Mouse (Mus musculus) retina, embryonic 14.5 days (tissue): ENCODE results near the gene Pars2.

Experiments used
- DNase-seq: peaks from one replicate; pipeline ENCODE4 v3.0.0-alpha.2; 2015; ENCODE audit warnings: low spot score

Pars2 gene

DNA sequence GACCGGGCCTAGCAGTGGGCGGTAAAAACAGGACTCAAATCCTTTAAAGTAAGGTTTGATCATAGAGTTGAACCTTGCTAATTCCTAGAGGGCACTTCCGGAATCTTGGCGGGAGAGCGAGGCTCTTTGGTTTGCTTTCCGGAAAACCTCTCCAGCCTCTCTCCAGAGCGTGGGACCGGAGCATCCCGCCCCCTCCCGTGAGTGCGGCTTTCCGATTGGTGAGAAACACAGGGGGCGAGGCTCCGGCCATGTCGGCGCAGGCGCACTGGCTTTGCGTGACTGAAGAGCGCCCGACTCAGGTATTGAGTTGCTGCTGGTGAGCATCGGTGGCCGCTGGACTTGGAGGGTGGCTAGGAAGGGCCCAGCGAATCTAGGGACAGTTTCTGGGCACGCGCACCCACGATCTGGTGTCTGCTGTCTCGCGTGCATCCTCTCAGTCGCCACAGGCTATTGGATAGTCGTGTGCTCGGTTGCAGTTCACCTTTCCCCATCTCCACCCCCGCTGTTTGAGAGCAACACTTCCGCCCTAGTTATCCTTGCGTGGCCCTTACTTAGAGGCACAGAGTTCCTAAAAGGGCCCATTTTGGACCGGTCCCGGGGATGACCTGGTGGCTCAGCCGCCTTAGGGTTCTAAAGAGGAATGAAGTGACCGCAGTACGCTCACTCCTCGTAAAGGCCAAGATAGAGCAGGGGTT is at the start of gene Pars2:
Pars2 (plus strand) TSS at position 237 of the 695 bp plus-strand sequence.
- DNase-seq, result peak; percentile 99

DNA sequence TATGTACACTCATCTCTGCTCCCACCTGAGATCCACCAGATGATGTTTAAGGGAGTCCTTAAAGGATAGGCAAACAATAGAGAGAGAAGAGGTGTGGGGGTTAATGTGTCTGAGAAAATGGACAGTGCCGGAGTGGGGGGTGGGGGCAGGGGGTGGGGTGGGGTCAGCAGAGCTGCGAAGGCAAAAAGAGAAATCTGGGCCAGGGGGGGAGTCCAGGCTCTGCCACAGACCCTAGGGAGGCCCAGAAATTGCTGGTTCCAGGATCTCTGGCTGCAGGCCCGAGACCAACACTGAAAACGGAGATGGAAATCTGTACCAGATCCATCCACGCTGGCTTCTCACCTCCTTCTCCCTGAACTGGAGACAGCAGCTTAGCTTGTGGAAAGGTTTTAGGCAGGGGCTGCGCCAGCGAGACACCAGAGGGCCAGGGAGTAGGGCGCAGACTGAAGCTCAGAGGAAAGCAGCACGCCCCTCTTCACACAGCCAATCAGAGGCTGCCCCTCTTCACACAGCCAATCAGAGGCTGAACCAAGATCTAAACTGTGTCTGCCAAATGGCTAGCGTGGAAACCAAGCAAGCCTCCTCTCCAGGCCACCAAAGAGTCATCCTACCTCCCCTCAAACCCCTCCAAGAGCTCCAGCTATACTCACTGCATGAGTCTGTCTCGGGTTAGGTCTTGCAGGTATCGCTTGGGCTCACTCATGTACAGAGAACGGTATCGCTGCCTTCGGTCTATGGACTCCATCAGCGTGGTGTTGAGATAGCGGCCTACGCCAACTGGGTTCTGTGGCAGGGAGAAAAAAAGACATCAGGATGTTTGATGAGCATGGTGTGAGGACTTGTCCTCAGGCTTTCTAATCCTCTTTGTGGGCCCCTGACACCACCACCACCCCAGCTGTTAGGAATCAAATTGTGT is 44.0 kb upstream of the Pars2 start:
- peak; percentile 56 for DNase-seq

DNA sequence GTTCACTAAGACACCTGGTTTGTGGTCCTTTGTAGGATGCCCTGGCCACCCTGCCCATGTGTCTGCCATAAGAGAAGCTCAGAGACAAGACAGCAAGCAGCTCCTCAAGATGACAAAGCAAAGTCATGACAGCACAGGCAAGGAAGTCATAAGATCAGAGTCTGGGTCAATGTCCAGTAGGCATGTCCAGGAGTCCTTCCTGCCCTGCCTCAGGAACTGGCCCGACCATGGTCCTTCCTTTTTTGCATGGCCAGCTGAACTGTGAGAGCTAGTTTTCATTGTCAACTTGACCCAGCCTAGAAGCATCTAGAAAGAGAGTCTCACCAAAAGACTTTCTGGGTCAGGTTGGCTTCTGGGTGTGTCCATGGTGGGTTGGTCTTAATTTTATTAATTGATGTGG is 43.0 kb upstream of the Pars2 start:
- DNase-seq, result no peak

DNA sequence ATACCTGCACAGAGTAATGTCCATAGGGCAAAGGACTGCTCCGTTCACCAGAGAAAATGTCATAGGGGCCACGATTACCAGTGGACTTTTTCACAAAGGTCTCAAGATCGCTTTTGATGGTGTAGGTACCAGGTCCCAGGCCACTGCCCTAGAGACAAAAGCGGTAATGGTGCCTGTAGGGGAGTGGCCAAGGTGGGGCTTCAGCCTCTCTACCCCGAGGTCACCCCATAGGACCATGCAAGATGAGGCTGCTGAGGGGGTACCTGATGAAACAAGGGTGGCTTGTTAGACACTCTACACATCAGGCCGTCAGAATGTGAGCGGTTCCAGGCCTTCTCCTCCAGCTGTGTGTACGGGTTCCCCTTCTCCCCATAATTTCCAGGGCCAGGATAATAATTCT is 37.8 kb upstream of the Pars2 start:
- no peak for DNase-seq

DNA sequence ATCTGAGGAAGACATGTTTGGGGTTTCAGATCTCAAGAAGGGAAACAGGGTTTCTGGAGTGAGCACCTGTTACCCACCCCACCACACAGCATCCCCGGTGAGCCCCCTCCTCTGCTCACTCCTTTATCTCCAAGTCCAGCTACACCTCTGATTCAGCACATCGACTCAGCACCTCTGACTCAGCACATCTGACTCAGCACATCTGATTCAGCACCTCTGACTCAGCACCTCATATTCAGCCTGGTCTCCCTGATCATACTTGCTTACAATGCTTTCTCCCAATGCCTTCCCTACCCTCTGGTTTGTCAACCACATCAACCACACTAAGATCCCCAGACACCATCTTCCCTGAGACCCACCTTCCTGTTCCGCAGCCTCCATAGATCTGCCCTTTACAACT is 37.3 kb upstream of the Pars2 start:
- DNase-seq, result no peak

DNA sequence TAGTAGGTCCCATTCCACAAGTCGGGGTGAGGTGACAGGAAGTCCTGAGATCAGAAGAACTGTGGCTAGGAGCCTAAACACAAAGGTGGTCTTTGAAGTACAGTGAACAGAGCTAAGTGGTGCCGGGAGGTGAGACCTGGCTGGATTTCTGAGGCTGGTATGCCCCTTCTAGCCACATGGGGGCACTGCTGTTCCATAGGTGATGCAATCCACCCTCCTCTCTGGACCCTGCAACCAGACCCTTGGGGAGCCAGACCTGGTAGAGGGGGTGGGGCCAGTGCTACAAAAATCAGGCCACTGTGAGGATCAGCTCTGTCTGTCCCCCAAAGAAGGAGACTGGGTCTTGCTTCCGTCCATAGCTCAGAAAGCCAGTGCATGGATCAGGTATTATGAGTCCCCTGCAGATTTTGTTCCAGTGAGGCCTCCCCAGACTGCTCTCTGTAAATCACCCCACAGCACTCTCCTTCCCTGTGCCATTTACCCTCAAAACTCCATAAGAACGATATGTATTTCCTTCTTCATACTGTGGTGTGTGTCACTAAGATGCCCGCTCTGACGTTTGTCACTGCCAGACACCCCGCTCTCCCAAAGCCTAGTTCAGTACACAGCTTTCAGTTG is 36.6 kb upstream of the Pars2 start:
- DNase-seq, result peak; percentile 94

DNA sequence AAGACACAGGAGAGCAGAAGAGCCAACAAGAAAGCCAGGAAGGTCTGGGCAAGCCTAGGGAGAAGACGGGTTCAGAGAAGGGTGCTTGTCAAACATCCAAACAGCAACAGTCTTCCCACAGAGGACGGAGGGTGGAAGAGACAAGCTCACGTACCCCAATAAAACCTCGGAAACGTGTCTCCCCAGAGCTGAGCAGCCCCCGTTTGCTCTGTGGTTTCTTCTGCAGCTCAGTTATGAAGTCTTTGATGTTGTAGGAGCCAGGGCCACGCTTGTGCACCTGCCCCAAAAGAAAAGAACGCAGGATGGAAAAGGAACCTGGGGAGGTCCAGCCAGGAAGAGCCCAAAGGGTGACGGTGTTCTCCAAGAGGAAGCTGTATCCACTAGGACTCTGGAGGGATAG is 36.0 kb upstream of the Pars2 start:
- no peak for DNase-seq

DNA sequence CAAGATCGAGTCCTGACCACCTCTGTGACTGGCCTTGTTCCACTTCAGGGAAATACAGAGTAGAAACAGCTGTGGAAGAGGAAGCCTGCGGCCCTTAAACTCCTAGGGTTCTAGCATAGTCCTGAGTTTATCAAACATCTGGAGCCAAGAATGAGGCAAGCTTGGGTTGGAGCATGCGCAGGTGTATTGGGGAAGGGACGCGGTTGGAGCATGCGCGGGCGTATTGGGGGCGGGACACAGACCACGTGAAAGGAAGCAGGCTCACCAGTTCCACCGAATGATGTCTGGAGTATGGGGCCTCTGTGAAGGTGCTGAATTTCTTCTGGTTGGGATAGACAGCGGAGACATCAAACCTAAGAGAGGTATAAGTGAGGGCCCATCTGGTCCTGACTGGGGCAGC is 35.2 kb upstream of the Pars2 start:
- DNase-seq, result no peak

DNA sequence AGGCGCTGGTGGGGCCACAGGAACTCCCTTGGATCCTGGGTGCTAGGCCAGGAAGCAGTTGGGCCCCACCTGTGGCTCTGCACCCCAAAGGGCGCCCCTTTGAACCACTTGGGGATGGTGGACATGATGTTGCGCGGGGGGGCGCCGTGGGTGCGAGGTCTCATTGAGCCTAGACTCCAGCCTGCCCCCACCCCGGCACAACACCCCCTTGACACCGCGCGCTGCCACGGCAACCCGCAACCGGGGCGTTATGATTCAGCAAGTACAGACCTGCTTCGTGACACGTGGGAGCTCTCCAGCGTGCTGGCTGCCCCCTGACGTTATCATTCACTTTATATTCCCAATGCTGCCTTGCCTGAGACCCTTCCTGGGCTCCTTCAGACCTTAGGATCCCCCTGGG is 33.8 kb upstream of the Pars2 start, which contains the start of gene Lexm:
Lexm (minus strand) TSS at position 186 of the 400 bp plus-strand sequence.
- peak; percentile 24 for DNase-seq

DNA sequence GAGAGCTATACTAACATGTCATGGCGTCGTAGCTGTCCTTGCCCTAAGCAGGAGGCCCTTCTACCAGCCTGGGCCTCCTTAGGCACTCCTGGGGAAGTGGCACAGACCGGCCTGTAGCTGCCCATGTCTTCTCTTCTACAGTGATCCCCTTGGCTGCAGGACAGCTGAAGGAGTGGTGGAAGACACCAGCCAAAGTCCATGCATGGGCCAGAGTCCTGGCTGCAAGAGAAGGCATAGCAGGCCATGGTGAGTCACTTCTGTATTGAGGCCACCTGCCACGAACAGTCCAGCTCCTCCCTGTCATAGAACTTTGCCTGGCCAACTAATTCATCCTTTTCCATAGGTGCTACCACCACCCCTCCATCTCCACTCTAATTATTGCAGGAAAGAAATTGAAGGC is 32.0 kb upstream of the Pars2 start:
- no peak for DNase-seq

DNA sequence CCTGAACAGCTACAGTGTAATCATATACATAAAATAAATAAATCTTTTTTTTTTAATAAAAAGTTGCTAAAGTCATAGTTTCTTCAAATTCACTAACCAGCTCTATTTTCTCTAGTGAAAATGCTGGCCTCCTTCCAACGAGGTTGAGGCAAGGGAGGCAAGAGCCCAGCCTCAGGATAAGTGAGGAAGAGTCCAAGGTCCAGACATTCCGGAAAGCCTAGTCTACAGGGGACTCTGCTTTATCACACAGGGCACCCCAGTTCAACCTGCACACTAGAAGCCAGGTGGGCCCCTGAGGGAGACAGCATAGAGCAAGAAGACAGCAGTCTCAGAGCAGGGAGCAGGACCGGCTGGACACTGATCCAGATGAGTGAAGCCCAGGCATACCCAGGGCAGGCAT is 29.4 kb upstream of the Pars2 start:
- no peak for DNase-seq

DNA sequence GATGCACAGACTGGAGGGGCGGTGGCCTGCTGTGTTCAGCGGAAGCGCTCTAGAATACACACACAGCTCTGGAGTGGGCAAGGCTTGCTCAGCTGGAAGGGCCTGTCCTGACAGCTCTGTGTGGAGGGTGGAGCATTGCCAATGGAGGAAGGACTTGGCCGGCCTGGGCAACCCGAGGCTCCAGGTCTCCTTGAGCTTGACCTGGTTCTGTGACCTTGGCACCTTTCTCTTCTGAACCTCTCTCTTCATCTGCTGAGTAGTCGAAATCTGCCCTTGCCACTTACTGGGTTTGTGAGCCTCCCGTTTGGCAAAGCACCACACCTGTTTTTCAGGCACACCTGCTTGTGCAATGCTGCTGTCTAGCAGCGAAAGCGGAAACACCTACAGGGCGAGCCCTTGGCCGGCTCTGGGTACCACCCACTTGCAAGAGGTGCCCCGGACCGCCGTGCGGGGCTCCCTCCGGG is 28.8 kb upstream of the Pars2 start, which contains the start of gene Ttc22:
Ttc22 (plus strand) TSS at position 403 of the 464 bp plus-strand sequence.
- no peak for DNase-seq

DNA sequence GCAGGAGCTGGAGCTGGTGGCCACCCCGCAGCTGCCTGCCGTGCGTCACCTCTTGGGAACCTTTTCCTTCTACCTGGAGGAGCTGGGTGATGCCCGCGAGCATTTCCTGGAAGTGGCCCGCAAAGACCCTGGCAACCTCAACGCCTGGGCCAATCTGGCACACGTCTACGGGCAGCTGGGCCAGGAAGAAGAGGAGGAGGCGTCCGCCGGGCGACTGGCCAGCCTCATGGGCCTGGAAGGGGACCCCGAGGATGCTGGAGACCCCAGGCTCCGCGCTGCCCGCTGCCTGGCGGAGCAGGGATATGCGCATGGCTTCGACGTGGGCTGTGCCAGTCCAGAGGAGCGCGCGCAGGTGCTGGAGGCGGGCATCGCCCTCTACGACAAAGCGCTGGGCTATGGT is 28.2 kb upstream of the Pars2 start:
- DNase-seq, result no peak

DNA sequence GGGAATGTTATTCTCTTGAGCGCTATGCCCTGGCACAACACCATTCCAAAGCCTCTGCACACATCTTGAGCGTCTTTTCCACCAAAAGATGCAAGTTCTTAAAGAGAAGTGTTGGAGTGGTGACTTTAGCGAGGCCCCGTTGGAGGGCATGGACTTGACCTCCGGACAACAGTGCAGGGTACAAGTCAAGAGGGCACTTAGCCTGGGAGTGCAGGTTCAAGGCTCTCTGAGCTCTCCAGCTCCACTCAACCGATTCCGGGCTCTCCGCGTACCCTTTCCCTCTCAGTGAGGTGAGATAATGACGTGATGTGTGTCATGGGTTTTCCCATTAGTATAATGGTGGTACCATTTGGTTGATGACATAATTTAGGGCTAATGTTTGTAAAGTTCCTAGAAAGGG is 26.6 kb upstream of the Pars2 start:
- DNase-seq, result no peak

DNA sequence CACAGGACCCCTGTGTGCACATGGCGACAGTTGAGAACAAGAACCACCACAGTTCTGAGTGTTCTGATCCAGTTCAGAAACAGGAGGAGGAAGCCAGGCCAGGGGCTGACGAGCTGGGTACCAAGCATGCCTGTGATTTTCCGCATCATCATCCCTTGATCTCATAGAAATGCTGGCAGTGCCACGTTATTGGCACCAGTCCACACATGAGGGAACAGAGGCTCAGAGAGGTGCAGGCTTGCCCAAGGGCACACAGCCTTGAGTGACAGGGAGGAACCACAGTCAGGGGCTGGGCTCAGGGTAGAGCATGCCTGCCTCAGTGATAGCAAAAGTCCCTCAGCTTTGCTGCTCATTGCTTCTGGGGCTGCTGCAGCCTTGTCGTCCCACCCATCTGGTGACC is 23.1 kb upstream of the Pars2 start:
- no peak for DNase-seq

DNA sequence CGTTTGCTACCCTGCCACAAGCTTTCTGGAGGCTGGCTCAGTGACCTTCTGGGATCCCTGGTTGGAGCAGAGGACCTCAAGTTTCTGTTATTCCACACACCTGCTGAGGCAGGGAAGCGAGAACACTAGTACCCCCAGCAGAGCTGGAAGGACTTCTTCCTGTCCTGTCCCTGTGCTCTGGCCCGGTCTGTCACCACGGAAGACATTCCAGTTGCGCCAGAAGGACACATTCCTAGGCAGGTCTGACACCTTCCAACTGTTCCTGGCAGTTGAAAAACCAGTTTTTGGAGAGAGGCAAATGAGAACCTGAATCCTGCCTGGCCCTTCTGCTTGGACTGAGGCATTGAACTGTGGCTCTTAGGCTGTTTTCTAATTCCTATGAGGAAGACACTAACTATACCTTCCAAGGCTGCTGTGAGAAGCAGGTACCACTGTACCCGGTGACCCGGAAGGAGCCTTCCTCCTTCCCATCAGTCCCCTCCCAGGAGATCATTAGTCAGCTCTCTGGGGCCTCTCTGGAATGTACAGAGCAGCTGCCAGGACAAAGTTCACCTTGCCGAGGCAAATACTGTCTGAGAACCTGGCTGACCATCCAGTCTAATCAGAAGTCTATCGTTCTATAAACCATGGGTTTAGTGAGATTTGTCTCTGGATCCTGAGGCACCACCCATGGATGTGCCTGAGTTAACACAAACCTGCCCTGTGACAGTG is 22.1 kb upstream of the Pars2 start:
- DNase-seq, result no peak

DNA sequence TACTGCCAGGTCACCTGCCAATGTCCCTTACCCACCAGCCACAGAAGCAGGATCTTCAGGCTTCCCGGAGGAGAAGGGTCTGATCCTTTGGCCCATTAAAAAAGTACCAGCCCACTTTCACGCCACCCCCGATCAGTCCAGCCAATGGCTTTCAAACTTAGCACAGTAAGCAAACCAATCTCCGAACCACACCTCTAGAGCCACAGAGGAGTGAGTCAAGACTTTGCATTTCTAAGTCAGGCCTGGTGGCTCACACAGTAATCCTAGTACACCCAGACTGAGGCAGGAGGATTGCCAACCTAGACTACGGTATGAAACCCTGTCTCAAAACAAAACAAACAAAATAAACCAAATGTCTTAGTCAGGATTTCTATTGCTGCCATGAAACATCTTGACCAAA is 21.5 kb upstream of the Pars2 start:
- DNase-seq, result no peak

DNA sequence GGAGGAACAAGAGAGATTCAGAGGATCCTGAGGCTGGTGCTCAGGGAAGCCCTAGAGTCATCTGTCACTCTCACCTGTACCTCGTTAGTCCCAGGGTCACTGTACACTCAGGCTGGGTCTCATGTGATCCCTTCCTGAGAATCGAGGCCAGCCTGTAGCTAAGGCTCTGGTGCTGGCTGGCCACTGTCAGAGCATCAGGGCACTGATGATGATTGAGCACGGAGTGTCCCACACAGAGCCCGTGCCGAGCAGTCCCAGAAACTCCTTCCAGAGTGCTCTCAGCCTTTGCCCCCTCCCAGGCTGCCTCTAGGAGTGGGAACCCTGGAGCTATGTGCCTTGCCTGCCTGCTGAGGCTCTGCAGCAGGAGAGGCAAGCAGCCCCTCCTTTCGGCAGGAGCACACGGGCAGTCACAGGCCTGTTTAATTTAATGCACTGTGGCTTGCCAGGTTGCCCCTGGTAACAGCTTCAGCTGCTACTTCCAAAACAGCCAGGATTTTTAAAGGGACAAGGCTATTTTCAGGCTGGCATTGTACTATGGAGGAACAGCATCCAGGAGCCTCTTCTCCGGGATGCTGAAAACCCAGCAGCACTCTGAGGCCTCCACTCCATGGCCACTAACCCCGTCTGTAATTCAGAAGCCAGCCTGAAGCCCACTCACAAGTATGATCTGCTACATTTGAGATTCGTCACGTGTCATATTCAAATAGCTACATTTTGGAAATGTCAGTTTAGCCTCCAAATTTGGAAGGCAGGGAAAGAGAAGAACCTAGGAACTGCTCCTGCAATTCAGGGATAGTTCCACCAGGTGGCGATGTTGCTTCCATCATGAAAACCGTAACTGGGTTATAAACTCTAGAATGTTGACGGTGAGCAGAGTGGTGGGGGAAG is 20.3 kb upstream of the Pars2 start:
- peak; percentile 81 for DNase-seq

DNA sequence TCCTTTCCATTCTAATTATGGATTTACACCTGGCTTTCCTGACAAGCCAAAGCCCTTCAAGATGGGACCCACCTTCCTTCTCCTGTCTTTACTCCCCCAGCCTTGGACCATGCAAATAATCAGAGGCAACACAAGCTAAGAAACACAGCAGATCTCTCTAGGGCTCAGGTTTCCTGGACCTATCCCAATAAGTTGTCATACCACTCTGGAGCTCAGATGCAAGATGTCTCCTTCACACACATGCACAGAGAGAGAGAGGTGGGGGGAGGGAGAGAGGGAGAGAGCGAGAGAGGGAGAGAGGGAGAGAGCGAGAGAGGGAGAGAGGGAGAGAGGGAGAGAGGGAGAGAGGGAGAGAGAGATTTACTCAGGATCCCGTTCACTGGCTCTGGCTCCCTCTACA is 18.6 kb upstream of the Pars2 start:
- DNase-seq, result no peak

DNA sequence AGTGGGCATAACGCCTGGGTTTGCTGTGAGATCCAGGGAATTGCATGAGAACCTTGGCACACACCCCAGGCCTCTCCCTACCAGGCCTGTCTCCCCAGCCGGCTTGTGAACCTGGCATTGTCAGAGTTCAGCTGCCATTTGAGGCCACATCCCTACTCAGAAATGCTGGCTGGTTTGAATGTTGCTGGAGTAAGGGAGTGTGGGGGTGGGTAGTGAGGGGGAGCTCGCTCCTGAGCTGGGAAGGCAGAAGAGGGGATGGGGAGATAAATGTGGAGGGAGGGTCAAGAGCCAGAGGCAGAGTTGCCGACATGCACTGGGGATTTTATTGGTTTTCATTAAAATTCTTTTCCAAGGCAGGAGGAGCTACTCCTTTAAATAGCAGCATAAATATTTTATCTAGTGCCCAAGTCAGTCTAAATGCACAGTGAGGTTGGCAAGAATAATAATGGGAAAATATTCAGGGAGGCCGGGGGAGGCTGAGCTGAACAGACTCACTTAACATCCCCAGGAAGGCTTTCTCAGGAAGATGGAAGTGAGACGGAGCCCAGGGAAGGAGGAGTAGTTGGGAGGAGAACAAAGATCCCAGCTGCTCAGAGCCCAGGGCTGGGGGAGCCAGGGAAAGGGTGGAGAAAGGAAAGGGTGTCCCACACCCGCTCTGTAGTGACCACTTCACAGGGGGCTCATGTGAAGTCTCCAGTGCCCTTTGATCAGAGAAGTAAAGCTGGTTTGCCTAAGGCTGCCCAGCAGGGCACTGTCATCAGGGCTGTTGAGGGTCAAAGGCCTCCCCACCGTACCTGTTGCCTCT is 17.4 kb upstream of the Pars2 start:
- DNase-seq, result no peak
